Mouse (Mus musculus) heart, adult 8-10 months (tissue): ENCODE results near the gene Ehd1. TPM values are rescaled to one million over a fixed set of nuclear protein-coding genes. Genes with fewer than 3 reads are reported as not detected.
A peak's percentile ranks its signal among the peaks of the same experiment; 100 is the strongest.

Experiments
- DNase-seq: peaks from one replicate; pipeline ENCODE4 v3.0.0; 2022; ENCODE audit warnings: low spot score
- total RNA-seq, 4 experiments: library from RNA; stranded (reverse); gene quantifications; 2 replicates each; pipeline ENCODE4 v1.2.4; 2022

Gene Ehd1
- 10 to 100 TPM; 88.7 to 99.1 (median 92.3) TPM for total RNA-seq

- peak; percentile 95 for DNase-seq
Measured at GRCm38 (mm10) chr19:6276426-6277421, at the start of gene Ehd1. Gene Ehd1 (plus strand): TSS chr19:6276725.

DNA sequence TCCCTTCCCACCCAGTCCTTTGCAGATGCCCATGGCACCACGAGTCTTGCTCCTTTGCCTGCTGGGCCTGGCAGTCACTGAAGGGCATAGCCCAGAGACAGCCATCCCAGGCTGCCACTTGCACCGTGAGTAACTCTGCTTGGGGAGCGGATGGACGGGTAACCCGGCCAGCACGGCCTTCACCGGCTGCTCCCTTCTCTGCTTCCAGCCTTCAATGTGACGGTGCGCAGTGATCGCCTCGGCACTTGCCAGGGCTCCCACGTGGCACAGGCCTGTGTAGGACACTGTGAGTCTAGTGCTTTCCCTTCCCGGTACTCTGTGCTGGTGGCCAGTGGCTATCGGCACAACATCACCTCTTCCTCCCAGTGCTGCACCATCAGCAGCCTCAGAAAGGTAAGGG is 49.8 kb upstream of the Ehd1 start:
- DNase-seq = no peak

- no peak for DNase-seq
Measured at GRCm38 (mm10) chr19:6227864-6228263, 48.7 kb upstream of the Ehd1 start.

DNA sequence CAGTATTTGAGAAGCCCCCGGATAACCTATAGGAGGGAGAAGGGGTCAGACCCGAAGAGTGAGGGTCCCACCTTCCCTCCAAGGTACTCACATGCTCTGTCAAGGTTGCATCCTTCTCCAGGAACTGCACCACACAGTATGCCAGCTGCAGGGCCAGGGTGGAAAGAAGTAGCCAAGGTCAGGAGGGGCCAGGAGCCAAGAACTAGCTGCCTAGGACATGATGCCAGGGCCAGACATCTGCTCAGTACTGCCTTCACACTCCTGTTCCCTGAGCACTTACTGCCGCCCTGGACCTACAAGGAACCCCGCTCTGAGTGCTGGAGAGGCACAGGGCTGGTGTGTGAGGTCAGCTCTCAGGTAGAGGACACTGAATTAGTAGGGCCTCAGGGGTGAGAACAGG is 46.1 kb upstream of the Ehd1 start:
- DNase-seq = no peak

DNA sequence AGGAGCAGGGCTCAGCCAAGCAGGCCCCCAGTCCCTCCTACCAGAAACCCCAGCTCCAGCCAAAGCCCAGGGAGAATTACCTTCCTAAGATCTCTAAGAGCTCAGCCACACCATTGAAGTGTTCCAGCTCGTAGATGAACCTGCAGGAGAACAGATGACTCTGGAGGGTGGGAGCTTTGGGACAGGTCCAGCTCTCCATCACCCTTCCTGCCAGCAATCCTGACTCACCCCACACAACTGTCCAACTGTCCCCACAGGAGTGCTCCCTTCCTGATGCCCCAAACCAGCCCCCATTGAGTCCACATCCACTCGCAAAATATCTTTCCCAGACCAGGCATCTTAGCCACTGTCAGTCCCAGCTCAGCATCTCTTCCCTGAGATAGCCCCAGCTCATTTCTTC is 45.5 kb upstream of the Ehd1 start:
- no peak for DNase-seq

- DNase-seq = no peak
Measured at GRCm38 (mm10) chr19:6233647-6234046, 42.9 kb upstream of the Ehd1 start.

DNA sequence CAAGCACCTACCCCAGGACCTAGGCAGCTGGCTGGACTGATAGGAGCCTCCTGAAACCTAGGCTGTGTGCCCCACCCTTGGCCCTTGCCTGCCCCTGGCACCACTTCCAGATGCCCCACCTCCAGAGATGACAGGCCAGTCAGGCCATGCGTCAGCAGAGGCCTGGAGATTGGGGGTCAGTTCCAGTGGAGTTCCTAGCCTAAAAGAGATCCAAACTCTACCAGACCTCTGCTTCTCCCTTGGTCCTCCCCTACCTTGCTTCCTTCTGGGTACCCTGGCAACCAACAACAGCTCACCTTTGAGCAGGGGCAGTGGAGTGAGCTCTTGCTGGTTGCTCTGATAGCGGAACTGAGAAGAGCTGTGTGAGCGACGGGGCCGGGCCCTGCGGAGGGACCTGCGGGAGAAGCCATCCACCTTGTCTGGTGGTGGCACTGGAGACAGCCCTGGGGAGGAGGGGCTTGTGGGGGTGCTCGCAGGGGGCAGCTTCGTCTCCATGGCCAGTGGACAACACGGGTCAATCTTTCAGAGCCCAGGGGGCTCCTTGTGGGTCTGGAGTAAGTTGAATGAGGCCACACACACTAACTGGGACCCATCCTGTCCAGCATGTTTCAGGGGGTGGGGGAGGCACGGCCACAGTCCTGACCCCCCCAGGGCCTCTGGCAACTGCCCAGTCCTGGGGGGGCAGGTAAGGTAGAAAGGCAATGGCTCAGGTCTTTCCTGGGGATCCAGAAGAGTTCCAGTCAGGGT is 42.0 kb upstream of the Ehd1 start:
- no peak for DNase-seq

DNA sequence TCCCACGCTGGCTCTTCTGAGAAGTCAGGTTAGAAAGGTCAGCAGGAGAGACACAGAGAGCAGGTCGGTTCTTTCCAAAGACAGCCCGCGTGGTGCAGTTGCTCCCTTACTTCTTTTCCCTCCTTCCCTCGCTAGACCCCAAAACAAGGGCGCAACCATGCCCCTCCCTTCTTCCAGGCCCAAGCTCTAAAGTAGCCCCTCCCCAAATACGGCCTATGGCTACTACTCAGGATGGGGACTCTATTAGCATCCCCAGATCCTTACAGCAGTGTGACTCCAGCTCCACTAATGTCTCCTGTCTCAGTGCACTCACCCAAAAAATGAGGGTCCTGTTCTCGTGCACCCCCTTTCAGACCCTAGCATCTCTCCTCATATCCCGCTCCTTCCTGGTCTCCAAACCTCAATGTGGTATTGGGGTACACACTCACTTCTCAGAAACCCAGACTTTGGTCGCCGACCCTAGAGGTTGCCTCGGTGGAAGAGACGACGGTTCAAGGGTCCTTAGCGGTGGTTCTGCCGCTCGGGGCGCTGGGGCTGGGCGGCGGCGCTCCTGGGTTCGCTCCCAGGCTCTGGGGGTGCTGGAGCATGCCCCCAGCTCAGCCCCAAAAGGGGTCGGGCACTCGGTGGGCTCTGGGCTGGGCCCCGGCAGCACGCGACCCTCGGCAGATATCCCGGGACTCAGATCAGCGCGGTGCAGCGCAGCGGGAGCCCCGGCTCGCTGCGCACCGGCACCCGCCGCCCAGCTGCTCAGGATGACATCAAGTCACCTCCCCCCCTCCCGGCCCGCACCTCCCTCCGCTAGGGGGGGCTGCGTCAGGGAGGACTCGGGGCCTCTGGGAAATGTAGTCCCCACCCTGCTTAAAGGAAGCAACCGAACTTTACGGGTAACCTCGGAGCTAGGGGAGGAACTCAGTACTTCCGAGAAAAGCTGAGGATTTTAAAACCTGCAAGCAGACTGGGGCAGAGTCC is 41.2 kb upstream of the Ehd1 start, which contains the start of gene Ppp2r5b:
Gene Ppp2r5b (minus strand): TSS at position 789 of the 969 bp plus-strand sequence.
- DNase-seq = peak; percentile 95

- DNase-seq = peak; percentile 93
Measured at GRCm38 (mm10) chr19:6236053-6236441, 40.5 kb upstream of the Ehd1 start.

- no peak for DNase-seq
Measured at GRCm38 (mm10) chr19:6236842-6237241, 39.7 kb upstream of the Ehd1 start.

DNA sequence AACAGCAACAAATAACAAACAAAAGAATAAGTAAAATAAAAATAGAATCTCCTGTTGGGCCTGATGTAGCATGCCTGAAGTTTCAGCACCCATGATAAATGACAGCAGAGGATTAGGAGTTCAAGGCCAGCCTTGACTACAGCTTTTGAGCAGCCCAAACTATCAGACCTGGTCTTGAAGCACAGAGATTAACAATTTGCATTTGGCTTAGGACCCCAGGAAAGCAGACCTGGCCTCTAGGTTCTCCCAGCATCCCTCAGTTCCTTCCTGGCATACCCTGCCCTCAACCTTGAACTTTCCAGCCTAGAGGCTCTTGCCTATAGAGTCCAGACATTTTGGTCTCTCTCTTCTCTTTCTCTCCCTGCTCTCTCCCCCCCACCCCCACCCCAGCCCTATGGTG is 37.8 kb upstream of the Ehd1 start:
- DNase-seq = no peak

- DNase-seq = no peak
Measured at GRCm38 (mm10) chr19:6240136-6240535, 36.4 kb upstream of the Ehd1 start.

GRCm38 (mm10) chr19:6240725-6241124 is 35.8 kb upstream of the Ehd1 start:
- no peak for DNase-seq

DNA sequence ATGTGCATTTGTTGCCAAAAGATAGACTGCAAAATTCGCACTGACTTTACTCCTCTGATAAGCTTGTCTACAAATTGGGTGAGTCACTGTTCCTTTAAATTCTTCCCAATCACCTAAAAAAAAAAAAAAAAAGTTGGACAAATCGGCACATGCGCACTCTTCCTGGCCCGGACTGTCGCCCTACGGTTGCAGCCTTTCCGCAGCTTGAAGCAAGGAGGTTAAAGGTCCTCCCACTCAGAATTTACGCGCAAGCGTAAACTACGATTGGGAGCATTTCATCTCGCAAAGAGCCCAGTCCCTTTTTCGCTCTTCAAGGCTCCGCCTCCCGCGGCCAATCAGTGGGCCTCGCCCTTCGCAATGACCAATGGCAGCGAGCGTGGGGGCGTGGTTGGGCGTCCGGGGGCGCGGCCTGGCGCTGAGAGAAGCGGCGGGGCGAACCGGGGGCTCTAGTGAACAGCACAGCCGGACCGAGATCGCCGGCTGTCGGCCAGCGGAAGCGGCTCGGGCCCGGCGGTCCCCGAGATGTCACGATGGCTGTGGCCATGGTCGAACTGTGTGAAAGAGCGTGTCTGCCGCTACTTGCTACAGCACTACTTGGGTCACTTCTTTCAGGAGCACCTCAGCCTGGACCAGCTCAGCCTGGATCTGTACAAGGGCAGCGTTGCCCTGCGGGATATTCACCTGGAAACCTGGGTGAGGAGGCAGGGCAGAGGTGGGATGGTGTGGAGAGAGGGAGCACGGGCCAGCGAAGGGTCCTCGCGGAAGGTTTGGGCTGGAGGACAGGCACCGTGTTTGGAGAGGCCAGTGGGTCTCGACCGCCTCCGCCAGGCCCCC is 35.0 kb upstream of the Ehd1 start, which contains the start of gene Atg2a:
Gene Atg2a (plus strand): TSS at position 395 of the 834 bp plus-strand sequence.
- peak; percentile 99 for DNase-seq

- DNase-seq = no peak
Measured at GRCm38 (mm10) chr19:6242281-6242680, 34.2 kb upstream of the Ehd1 start.

GRCm38 (mm10) chr19:6243226-6243625 is 33.3 kb upstream of the Ehd1 start:
- DNase-seq = no peak

GRCm38 (mm10) chr19:6245806-6246205 is 30.7 kb upstream of the Ehd1 start:
- DNase-seq = no peak

DNA sequence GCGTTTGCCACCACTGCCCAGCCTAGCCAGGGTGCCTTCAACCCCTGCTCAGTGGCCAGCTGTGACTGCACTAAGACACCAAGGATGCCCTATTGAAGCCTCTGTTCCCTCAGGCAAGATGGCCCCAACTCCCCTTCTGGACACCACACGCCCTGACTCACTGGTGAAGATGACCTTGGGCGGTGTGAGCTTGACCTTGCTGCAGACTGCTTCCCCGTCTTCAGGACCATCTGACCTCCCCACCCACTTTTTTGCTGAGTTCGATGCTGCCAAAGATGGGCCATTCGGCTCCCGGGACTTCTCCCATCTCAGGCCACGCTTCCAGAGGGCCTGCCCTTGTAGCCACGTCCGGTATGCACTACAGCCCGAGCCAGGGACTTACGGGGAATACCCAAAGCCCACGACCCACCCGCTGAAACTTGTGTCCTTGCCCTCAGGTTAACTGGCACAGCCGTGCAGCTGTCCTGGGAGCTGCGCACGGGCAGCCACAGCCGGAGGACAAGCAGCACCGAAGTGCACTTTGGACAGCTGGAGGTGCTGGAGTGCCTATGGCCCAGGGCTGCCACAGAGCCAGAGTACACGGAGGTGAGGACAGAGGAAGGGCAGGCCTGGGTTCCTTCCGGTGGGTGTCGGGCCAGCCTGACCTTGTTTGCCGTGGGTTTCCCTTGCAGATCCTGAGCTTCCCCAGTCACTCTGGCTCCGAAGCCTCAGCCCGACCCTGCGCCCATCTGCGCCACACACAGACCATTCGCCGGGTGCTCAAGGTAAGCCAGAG is 28.8 kb upstream of the Ehd1 start:
- no peak for DNase-seq

DNA sequence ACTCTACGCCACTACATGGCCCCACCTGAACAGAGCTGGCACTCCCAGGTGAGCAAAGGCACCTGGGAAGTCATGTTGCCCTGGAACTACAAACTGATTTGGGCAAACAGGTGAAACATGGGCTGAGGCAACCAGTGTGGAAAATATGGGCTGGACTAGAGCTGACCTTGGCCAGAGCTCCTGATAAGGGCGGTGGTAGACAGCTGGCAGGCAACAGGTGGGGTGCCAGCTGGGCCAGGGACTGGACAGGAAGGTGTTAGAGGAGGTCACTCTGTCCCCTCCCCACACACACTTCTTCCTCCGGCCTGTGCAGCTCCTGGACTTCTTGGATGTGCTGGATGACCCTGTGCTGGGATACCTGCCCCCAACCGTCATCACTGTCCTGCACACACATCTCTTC is 23.5 kb upstream of the Ehd1 start:
- DNase-seq = no peak

GRCm38 (mm10) chr19:6260428-6260827 is 16.1 kb upstream of the Ehd1 start:
- no peak for DNase-seq
